Mouse (Mus musculus) gonadal fat pad, adult 2 months (tissue): ENCODE data around the gene Svep1. TPM values are rescaled to one million over a fixed set of nuclear protein-coding genes. Genes with fewer than 3 reads are reported as not detected.

Experiments
- polyA plus RNA-seq: library from polyadenylated mRNA; depleted of rRNA; stranded (reverse); fragments of >200 nt; gene quantifications from 2 replicates; pipeline ENCODE4 v1.2.3, GENCODE M21; 2012; rRNA removed

Svep1 gene
- polyA plus RNA-seq, 1 experiment, result 12.2 TPM

Other genes with a start within 250 kb of the Svep1 start
- gene Txndc8, start 197.7 kb downstream of the Svep1 start, polyA plus RNA-seq, result 0.28 and 0.89 TPM in 2 replicates
- gene Musk, start 79.1 kb upstream of the Svep1 start, polyA plus RNA-seq, result 0.96 and 1.0 TPM in 2 replicates